Mouse (Mus musculus) heart, embryonic 12.5 days (tissue): ENCODE data around the gene Trmo. TPM values are rescaled to one million over a fixed set of nuclear protein-coding genes. Genes with fewer than 3 reads are reported as not detected.

Experiments used
- ATAC-seq: fragments of 200-750 bp; cut with Nextera tagmentation; 2 replicates; pipeline ENCODE4 v1.8.0; 2017; ENCODE audit warnings: moderate TSS enrichment, moderate library complexity; ENCODE audit not compliant: insufficient number of reproducible peaks, low FRiP score
- H3K27ac ChIP-seq: fragments of 300-500 bp; sonication (generic); 2 replicates; pipeline ENCODE4 v1.5.1; 2016; ENCODE audit warnings: mild to moderate bottlenecking, moderate library complexity; ENCODE audit not compliant: poor library complexity, severe bottlenecking
- H3K27me3 ChIP-seq: fragments of 300-500 bp; sonication (generic); replicated peaks from 2 replicates; pipeline ENCODE4 v1.6.1; 2016; ENCODE audit warnings: mild to moderate bottlenecking, moderate library complexity
- H3K36me3 ChIP-seq: fragments of 300-500 bp; sonication (generic); 2 replicates; pipeline ENCODE4 v1.6.1; 2016; ENCODE audit warnings: mild to moderate bottlenecking, moderate library complexity
- H3K4me1 ChIP-seq: fragments of 300-500 bp; sonication (generic); replicated peaks from 2 replicates; pipeline ENCODE4 v1.6.1; 2016; ENCODE audit warnings: mild to moderate bottlenecking
- H3K4me2 ChIP-seq: fragments of 300-500 bp; sonication (generic); 2 replicates; pipeline ENCODE4 v1.6.1; 2016; ENCODE audit warnings: mild to moderate bottlenecking, moderate library complexity
- H3K4me3 ChIP-seq: fragments of 300-500 bp; sonication (generic); 2 replicates; pipeline ENCODE4 v1.5.1; 2016; ENCODE audit warnings: mild to moderate bottlenecking
- H3K9ac ChIP-seq: fragments of 300-500 bp; sonication (generic); 2 replicates; pipeline ENCODE4 v1.6.1; 2016; ENCODE audit warnings: mild to moderate bottlenecking, moderate library complexity
- H3K9me3 ChIP-seq: fragments of 300-500 bp; sonication (generic); replicated peaks from 2 replicates; pipeline ENCODE4 v1.6.1; 2016; ENCODE audit warnings: mild to moderate bottlenecking, moderate library complexity
- WGBS: fragments of 180-500 bp; shearing (Covaris S2); methylation state at CpG from one replicate; pipeline ENCODE4 v1.1.7; 2016; 5-methylcytosine and 5-hydroxymethylcytosine counted together
- polyA plus RNA-seq: library from polyadenylated mRNA; unstranded; fragments of >200 nt; fragmentation: Nextera tagmentation; extraction: Ambion mirVana; gene quantifications from 2 replicates; pipeline ENCODE4 v1.2.1, GENCODE M21; 2016

Gene Trmo
- polyA plus RNA-seq, 1 experiment from 2014 or later: 8.7 TPM

DNA sequence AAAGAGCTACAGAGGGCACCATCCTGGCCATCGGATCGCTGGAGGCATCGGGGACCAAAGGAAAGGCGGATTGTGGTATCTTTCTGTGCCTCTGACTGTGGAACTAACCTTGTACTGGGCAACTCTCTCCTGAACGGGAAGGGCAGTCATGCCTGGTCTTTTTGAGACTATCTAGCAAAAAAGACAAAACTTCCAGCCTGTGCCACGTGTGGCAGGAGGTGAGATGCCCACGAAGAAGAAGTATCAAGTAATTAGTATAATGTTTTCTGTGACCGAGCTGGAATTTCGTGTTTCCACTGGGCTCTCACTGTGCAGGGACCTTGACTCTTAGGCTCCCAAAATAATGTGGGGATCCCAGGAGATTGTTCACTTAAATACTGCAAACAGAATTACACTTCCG, 50.2 kb downstream of the Trmo start:
- ATAC-seq: no peak
- Histone ChIP-seq H3K4me3 (no peak overlapping the region), H3K9me3 (no peaks in the 10 kb centered on the region), H3K9ac (no peak overlapping the region), H3K4me2 (no peak overlapping the region), H3K27ac (no peak overlapping the region), H3K36me3 (no peaks in the 10 kb centered on the region), H3K27me3 (peaks cover 83% of the 10 kb centered on the region), H3K4me1 (peaks cover 20% of the 10 kb centered on the region)
- 22% methylated on average over 10 of the region's 10 CpGs for WGBS

DNA sequence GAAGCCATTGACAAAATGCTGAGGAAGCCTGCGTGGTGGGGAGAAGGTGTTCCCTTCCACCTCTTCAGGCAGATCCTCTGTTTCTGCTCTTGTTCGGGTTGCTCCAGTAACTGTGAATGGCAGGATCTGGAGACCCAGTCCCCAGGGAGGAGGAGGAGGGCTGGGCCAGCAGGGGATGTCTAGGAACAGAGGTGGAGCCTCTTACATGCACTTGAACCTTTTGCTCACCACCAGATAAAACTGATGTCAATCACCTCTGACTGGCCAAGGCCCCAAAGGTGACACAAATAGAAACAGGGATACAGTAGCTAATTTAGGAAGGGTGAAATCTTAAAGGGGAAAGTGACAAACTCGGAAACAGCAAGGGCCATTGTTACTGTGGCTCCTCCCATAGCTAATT, 51.2 kb downstream of the Trmo start:
- no peaks in the 10 kb centered on the region for H3K36me3 ChIP-seq
- no peak overlapping the region for H3K4me3 ChIP-seq
- H3K9ac ChIP-seq: no peak overlapping the region
- H3K9me3 ChIP-seq: 0 out of 2 replicates have a peak, but pooled peaks cover 2% of the 10 kb centered on the region
- peaks cover 77% of the 10 kb centered on the region for H3K27me3 ChIP-seq
- H3K27ac ChIP-seq: no peak overlapping the region
- 0 out of 2 replicates have a peak overlapping the region, but pooled peaks have one; percentile 4 for H3K4me2 ChIP-seq
- H3K4me1 ChIP-seq: peaks cover 15% of the 10 kb centered on the region
- no peak for ATAC-seq
- 2% methylated on average over 3 of the region's 3 CpGs for WGBS

DNA sequence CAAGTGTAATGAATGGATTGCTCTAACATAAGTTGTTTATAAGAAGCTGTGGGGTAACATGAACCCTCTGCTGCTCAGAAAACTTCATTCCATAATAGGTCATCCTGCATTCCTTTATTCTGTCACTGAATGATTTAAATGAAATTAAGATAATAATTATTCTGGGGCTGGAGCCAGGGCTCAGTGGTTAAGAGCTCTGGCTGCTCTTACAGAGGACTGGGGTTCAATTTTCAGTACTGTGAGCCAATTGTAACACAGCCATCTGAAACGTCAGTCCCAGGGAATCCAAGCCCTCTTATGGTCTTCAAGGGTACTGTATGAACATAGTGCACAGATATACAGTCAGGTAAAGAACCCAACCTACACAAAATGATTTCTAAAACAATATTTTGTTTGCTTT, 53.4 kb downstream of the Trmo start:
- no peak overlapping the region for H3K4me3 ChIP-seq
- no peaks in the 10 kb centered on the region for H3K36me3 ChIP-seq
- ATAC-seq: no peak
- peaks cover 15% of the 10 kb centered on the region for H3K4me1 ChIP-seq
- no peak overlapping the region for H3K4me2 ChIP-seq
- H3K9ac ChIP-seq: no peak overlapping the region
- peaks cover 71% of the 10 kb centered on the region for H3K27me3 ChIP-seq
- 0 out of 2 replicates have a peak, but pooled peaks cover 2% of the 10 kb centered on the region for H3K9me3 ChIP-seq
- H3K27ac ChIP-seq: no peak overlapping the region
- 24% methylated on average over 1 of the region's 1 CpGs for WGBS

DNA sequence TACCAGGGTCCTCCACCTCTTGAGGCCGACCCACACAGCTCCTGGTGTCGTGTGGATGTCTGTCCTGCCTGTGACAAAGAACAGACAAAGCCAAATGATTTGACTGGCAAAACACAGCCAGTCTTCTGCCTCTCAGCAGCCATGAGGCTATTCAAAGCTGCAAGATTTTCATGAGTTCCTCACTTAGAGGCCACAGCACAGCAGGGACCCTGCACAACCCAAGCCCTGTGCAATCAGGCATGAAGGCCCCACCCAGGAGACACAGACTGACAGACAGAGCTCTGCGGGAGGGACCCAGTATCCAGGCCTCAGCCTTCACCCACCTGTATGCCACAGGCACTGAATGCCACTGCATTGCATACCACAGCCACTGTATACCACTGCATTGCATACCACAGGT, 60.3 kb downstream of the Trmo start:
- H3K36me3 ChIP-seq: no peaks in the 10 kb centered on the region

More for the DNA sequence above, 60.3 kb downstream of the Trmo start:
- Histone ChIP-seq H3K9me3 (0 out of 2 replicates have a peak, but pooled peaks cover 6% of the 10 kb centered on the region), H3K27me3 (peaks cover 35% of the 10 kb centered on the region), H3K4me1 (no peaks in the 10 kb centered on the region), H3K9ac (no peak overlapping the region), H3K4me3 (no peak overlapping the region), H3K27ac (no peak overlapping the region), H3K4me2 (no peak overlapping the region)
- ATAC-seq: no peak
- 48% methylated on average over 3 of the region's 3 CpGs for WGBS

Other genes with a start within 250 kb of the Trmo start
- 15.4 and 15.9 TPM in 2 replicates for gene Xpa, start 193.1 kb downstream of the Trmo start, polyA plus RNA-seq
- gene Foxe1, start 45.8 kb downstream of the Trmo start, polyA plus RNA-seq: not detected in 2 replicates
- gene Hemgn, start 24.1 kb upstream of the Trmo start, polyA plus RNA-seq: 9.7 and 12.4 TPM in 2 replicates
- 209 and 214 TPM in 2 replicates for gene Anp32b, start 61.5 kb upstream of the Trmo start, polyA plus RNA-seq
- gene Nans, start 99.8 kb upstream of the Trmo start, polyA plus RNA-seq: 62.2 and 68.3 TPM in 2 replicates
- 0.78 and 1.5 TPM in 2 replicates for gene Trim14, start 146.7 kb upstream of the Trmo start, polyA plus RNA-seq
- 0.15 and 0.34 TPM in 2 replicates for gene Coro2a, start 212.8 kb upstream of the Trmo start, polyA plus RNA-seq